Mouse (Mus musculus): ENCODE results near the gene Slamf6. TPM values are rescaled to one million over a fixed set of nuclear protein-coding genes. Genes with fewer than 3 reads are reported as not detected.

The Slamf6 gene
- polyA plus RNA-seq, 1 experiment: not detected

DNA sequence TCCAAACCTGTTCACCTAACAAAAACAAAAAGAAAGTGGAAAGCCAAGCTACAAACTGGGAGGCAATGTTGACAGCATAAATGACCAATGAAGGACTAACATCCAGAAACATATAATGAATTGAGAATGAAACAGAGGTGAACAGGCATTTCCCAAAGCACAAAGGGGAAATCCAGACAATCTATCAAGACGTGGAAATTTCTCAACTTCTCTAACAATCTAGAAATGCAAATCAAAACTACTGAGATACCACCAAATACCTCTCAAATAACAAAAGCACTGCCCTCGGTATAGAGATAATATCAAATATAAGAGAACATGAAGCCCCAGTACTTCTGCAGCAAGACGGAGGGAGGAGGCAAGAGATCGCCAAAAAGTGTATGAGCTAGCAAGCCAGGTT lies 65.4 kb downstream of the Slamf6 start:
- Histone ChIP-seq H3K4me3 (ENCODE audit: insufficient read depth, low read depth, low read length) (no peak overlapping the region), H3K27ac (ENCODE audit: insufficient read depth, low read depth, low read length) (no peak overlapping the region), H3K4me1 (ENCODE audit: control insufficient read depth, insufficient read depth, low read length) (0 out of 2 replicates have a peak, but pooled peaks cover 2% of the 10 kb centered on the region)
- WGBS: 76% methylated on average over 4 of the region's 4 CpGs
- TF ChIP-seq POLR2A (IDR thresholded peaks at IDR 0.05; ENCODE audit: insufficient read depth, low read depth, low read length) (no peak), CTCF (IDR thresholded peaks at IDR 0.05; ENCODE audit: insufficient read depth, low read depth, low read length) (no peak)

DNA sequence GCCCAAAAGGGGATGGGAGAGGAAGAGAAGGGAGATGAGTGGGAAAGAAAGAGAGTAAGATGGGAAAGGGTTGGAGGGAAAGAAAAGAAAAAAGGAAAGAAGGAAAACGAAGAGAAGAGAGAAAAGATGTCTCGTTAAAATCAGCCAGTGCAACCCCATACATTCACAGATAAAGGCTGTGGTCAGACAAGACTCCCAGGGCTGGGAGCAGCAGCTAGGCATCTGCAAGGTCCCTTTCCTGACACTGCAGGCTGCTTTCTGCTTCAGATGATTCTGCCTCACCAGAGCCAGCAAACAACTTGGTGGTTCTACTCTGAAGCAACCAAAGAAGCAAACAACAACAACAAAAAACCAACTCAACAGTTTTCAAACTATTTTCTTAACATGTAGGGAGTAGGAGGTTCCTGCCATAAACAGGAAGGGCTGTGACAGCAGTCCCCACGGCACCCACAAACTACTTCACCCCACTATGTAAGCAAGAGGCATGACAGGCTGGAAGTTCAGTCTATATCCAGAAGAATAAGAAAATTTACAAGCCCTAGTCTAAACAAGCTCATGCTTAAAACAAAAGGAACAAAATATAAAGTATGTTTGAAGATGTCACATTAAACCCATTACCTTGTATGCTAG lies 66.2 kb downstream of the Slamf6 start:
- Histone ChIP-seq H3K27ac (ENCODE audit: insufficient read depth, low read depth, low read length) (no peak overlapping the region), H3K4me1 (ENCODE audit: control insufficient read depth, insufficient read depth, low read length) (0 out of 2 replicates have a peak, but pooled peaks cover 2% of the 10 kb centered on the region), H3K4me3 (ENCODE audit: insufficient read depth, low read depth, low read length) (no peak overlapping the region)
- TF ChIP-seq CTCF (IDR thresholded peaks at IDR 0.05; ENCODE audit: insufficient read depth, low read depth, low read length) (no peak), POLR2A (IDR thresholded peaks at IDR 0.05; ENCODE audit: insufficient read depth, low read depth, low read length) (no peak)
- 43% methylated on average over 3 of the region's 3 CpGs for WGBS

DNA sequence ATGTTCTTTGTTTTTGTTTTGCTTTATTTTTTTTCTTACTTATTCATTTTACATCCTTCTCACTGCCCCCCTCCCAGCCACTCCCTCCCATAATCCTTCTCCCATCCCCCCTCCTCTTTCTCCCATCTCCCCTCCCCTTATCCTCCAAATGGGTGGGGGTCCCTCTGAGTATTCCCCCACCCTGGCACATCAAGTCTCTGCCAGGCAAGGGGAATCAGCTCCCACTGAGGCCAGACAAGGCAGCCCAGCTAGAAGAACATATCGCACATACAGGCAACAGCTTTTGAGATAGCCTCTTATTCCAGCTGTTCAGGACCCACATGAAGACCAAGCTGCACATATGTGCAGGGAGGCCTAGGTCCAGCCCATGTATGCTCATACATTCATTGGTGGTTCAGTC lies 66.8 kb downstream of the Slamf6 start:
- H3K4me3 ChIP-seq (ENCODE audit: insufficient read depth, low read depth, low read length): no peak overlapping the region
- TF ChIP-seq POLR2A (IDR thresholded peaks at IDR 0.05; ENCODE audit: insufficient read depth, low read depth, low read length) (no peak), CTCF (IDR thresholded peaks at IDR 0.05; ENCODE audit: insufficient read depth, low read depth, low read length) (no peak)
- H3K27ac ChIP-seq (ENCODE audit: insufficient read depth, low read depth, low read length): no peak overlapping the region
- 0 out of 2 replicates have a peak, but pooled peaks cover 2% of the 10 kb centered on the region for H3K4me1 ChIP-seq (ENCODE audit: control insufficient read depth, insufficient read depth, low read length)
- WGBS: 96% methylated on average over 1 of the region's 1 CpGs

DNA sequence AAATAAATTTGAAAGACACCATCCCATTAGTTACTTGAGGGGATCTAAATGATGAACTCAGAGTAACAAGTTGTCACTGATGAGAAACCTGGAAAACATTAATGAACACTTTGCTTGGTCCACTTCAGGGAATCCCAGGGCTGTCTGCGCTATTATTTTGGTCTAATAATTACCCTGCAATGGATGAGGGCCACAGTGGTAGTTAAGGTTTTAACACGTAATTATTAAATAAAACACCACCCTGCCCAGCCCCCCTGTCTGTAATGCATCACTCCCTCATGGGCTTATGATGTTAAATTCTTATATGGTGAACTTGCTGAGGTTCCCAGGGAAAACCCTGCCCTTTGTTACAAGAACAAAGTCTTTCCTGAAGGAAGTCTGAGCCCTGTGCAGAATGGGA lies 74.6 kb downstream of the Slamf6 start:
- 73% methylated on average over 2 of the region's 2 CpGs for WGBS
- no peak overlapping the region for H3K27ac ChIP-seq (ENCODE audit: insufficient read depth, low read depth, low read length)

DNA sequence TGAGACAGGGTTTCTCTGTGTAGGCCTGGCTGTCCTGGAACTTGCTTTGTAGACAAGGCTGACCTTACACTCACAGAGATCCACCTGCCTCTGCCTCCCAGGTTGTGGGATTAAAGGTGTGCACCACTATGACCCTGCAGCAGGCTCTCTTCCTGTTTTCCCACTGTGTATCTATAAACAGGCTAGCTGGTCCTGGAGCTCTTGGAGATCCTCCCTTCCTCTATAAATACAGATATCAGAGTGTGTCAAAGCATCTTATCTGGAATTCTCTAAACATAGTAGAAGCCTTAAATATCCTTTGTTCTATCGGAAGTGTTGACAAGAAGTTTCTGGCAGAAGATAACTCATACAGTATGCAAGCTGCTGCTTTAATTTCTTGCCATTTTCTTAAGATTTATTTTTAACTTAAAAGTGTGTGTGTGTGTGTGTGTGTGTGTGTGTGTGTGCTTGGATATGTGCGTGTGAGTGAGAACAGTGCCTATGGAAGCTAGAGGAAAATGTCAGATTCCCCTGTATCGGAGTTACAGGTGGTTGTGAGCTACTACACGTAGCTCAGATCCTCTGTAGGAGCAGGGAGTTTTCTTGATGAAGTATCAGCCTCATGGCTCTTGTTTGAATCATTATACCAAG lies 75.7 kb downstream of the Slamf6 start:
- Histone ChIP-seq H3K27ac (ENCODE audit: insufficient read depth, low read depth, low read length) (no peak overlapping the region), H3K4me1 (ENCODE audit: control insufficient read depth, insufficient read depth, low read length) (no peaks in the 10 kb centered on the region), H3K4me3 (ENCODE audit: insufficient read depth, low read depth, low read length) (no peak overlapping the region)
- TF ChIP-seq CTCF (IDR thresholded peaks at IDR 0.05; ENCODE audit: insufficient read depth, low read depth, low read length): no peak
- TF ChIP-seq POLR2A (IDR thresholded peaks at IDR 0.05; ENCODE audit: insufficient read depth, low read depth, low read length): no peak
- 75% methylated on average over 4 of the region's 4 CpGs for WGBS

More for the DNA sequence above, 74.6 kb downstream of the Slamf6 start:
- Histone ChIP-seq H3K4me1 (ENCODE audit: control insufficient read depth, insufficient read depth, low read length) (no peaks in the 10 kb centered on the region), H3K4me3 (ENCODE audit: insufficient read depth, low read depth, low read length) (no peak overlapping the region)
- no peak for TF ChIP-seq CTCF (IDR thresholded peaks at IDR 0.05; ENCODE audit: insufficient read depth, low read depth, low read length)
- no peak for TF ChIP-seq POLR2A (IDR thresholded peaks at IDR 0.05; ENCODE audit: insufficient read depth, low read depth, low read length)

DNA sequence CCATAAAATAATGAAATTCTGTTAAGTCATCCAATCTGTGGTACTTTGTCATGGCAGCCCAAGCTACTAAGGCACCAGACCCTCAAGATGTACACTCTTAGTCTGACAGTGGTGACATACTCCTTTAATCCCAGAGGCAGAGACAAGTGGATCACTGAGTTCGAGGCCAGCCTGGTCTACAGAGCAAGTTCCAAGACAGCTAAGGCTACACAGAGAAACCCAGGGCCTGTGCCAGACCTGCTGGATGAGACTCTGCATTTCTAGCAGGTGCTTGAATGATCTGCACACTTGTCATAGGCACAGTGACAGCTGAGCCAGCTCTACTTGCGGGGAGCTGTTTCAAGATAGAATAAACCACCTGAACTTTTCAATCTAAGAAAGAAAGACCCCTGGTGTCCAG lies 77.2 kb downstream of the Slamf6 start:
- TF ChIP-seq CTCF (IDR thresholded peaks at IDR 0.05; ENCODE audit: insufficient read depth, low read depth, low read length) (no peak), POLR2A (IDR thresholded peaks at IDR 0.05; ENCODE audit: insufficient read depth, low read depth, low read length) (no peak)
- H3K4me3 ChIP-seq (ENCODE audit: insufficient read depth, low read depth, low read length): no peak overlapping the region
- no peak overlapping the region for H3K27ac ChIP-seq (ENCODE audit: insufficient read depth, low read depth, low read length)
- H3K4me1 ChIP-seq (ENCODE audit: control insufficient read depth, insufficient read depth, low read length): no peaks in the 10 kb centered on the region
- WGBS: 97% methylated on average over 2 of the region's 2 CpGs

DNA sequence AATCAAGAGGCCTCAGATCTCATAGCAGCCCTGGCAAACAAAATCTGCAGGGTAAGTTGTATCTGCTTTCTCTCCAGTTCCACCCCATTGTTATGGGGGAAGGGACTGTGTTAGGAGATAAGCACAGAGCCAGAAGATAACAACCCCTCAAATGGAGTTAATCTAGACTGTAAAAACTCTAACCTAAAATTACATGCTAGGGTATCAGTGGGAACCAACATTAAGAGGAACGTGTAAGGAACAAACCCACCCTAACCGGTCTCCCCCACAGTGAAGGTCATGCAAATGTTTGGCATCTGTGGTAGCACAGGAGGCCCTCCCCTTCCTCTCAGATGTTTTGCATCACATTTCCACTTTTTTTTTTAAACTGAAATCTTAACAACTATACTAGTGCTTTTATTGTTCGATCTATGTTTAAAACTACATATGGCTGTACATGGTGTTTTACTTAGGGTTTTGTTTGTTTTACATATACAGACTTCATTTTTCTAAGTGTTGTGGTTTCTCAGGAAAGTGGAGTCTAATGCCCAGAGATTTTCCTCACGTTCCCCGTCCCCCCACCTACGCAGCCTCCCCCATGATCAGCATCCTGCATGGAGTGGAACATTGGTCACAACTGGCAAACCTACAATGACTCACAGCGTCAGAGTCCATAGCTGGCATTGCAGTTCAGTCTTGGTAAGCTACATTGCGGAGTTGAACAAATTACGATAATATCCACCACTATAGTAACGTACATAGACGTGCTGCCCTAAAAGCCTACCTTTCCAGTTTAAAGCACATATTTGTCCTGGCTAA lies 77.8 kb downstream of the Slamf6 start:
- Histone ChIP-seq H3K4me1 (ENCODE audit: control insufficient read depth, insufficient read depth, low read length) (no peaks in the 10 kb centered on the region), H3K4me3 (ENCODE audit: insufficient read depth, low read depth, low read length) (no peak overlapping the region), H3K27ac (ENCODE audit: insufficient read depth, low read depth, low read length) (no peak overlapping the region)
- TF ChIP-seq POLR2A (IDR thresholded peaks at IDR 0.05; ENCODE audit: insufficient read depth, low read depth, low read length) (no peak), CTCF (IDR thresholded peaks at IDR 0.05; ENCODE audit: insufficient read depth, low read depth, low read length) (no peak)
- WGBS: 79% methylated on average over 11 of the region's 11 CpGs

DNA sequence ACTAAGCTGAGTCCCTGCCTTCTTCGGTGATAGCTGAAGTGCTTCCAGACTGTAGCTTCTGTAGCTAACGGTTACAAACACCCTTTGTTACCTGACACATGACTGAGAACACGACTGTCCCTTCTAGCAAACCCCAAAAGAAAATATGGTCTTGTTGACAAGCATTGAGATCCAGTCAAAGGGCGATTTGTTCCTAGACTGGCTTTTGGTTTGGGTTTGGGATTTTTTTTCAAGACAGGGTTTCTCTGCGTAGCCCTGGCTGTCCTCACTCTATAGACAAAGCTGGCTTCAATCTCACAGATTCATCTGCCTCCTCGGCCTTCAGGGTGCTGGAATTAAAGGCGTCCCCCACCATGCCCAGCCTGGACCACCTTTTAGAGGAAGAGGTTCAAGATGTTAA lies 79.4 kb downstream of the Slamf6 start:
- Histone ChIP-seq H3K4me3 (ENCODE audit: insufficient read depth, low read depth, low read length) (no peak overlapping the region), H3K27ac (ENCODE audit: insufficient read depth, low read depth, low read length) (no peak overlapping the region), H3K4me1 (ENCODE audit: control insufficient read depth, insufficient read depth, low read length) (peaks cover 2% of the 10 kb centered on the region; the same call in 1 of the 2 replicates)
- 85% methylated on average over 7 of the region's 7 CpGs for WGBS
- TF ChIP-seq CTCF (IDR thresholded peaks at IDR 0.05; ENCODE audit: insufficient read depth, low read depth, low read length): no peak
- TF ChIP-seq POLR2A (IDR thresholded peaks at IDR 0.05; ENCODE audit: insufficient read depth, low read depth, low read length): no peak
